Mouse (Mus musculus) monocyte, adult 59 days (primary cell): ENCODE data around the gene Ear14. TPM values are rescaled to one million over a fixed set of nuclear protein-coding genes. Genes with fewer than 3 reads are reported as not detected.

Experiments used
- total RNA-seq, 2 experiments: library from RNA; stranded (reverse); gene quantifications; one replicate each; pipeline ENCODE4 v1.2.4; 2023

Gene Ear14
- not detected for total RNA-seq

DNA sequence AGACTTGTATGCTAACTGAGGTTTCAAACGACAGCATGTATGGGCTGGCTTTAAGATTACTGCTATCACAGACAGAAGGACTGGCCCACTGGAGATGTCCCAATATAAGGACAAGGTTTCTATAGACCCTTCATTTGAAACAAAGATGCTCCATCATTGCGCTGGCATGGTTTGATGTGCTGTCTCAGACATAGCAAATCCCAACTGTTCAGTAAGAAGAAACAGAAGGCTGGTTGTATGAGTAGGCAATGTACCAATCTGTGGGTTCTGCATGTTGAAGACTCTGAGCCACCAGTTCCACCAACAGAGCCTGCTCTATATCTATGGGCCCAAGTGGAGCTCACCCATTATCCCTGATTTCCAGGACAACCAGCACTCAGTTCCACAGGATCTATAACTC lies at the start of gene Ear14:
Ear14 (plus strand) TSS at position 277 of the 400 bp plus-strand sequence.

DNA sequence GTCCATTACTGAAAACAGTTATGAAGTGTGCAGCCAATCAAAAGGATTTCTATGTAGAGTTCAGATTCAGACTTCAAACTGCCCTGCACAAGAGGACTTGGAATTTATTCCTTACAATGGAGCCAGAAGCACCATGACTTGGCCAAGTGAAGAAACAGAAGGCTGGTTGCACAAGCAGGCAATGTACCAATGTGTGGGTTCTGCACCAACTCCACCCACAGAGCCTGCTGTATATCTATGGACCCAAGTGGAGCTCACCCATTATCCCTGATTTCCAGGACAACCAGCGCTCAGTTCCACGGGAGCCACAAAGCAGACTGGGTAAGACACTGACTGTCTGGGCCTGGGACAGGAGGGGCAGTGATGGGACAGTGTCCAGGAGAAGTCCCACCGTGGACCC lies 41.2 kb upstream of the Ear14 start, which contains the start of gene Rnase2b:
Rnase2b (plus strand) TSS at position 285 of the 400 bp plus-strand sequence.

DNA sequence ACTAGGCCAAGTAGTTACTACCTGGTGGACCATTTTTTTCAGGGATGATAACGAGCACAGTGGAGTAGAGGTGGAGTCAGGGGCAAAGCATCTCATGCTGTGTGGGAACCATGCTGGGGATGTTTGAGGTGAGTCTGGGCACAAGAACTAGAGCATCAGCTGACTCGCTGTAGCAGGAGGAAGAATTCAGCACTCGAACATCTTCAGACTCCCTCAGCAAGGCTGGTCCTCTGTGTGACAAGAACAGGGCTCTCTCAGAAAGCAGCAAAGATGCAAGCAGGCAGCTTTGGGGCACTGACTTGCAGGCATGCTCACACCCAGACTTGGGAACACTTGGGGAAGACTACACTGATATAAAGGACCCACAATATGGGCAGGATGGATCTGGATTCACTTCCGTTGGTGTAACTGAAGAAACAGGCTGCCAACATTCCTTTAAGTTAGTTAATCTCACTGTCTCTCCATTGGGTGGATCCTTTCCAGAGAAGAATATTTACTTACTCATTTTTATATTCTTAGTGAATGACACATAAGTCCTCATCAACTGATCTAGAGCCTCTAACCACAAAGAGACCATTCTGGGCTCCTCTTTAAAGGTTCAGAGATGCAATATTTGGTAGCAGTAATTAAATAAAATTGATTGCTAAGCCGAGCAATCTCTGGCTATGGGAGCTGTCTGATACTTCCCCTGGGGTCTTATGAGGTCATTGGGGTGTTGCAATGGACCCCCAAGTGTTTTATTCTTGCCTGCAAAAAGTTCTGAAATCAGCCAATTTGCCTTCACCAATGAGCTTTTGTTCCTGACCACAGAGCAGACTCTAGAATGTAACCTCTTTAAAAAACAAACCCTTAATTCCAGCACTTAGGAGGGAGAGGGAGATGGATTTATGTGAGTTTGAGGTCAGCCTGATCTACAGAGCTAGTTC lies 3.8 kb upstream of the Ear14 start, which contains the start of gene Ang2:
Ang2 (minus strand) TSS at position 51 of the 926 bp plus-strand sequence.

Other genes with a start within 250 kb of the Ear14 start
- 1 to 10 TPM; 3.4 to 4.7 TPM for gene Pnp2, start 247.4 kb upstream of the Ear14 start, total RNA-seq
- gene Rnase10, start 195.6 kb upstream of the Ear14 start, total RNA-seq: not detected
- gene Rnase9, start 161.5 kb upstream of the Ear14 start, total RNA-seq: not detected
- not detected for gene Rnase11, start 153.2 kb upstream of the Ear14 start, total RNA-seq
- 1 to 10 TPM; 1.8 to 3.1 TPM for gene Rnase12, start 145.7 kb upstream of the Ear14 start, total RNA-seq
- not detected for gene Olfr750, start 129.0 kb upstream of the Ear14 start, total RNA-seq
- gene Rnase4, start 112.3 kb upstream of the Ear14 start, total RNA-seq: 10 to 100 TPM; 19.2 to 20.8 TPM
- 1 to 10 TPM; 8.5 to 9.2 TPM for gene Ang, start 112.2 kb upstream of the Ear14 start, total RNA-seq
- not detected for gene Eddm3b, start 89.0 kb upstream of the Ear14 start, total RNA-seq
- gene Rnase6, start 79.5 kb upstream of the Ear14 start, total RNA-seq: 100 to 1,000 TPM; 121 to 138 TPM
- gene Rnase1, start 56.6 kb upstream of the Ear14 start, total RNA-seq: under 1 TPM; 0.50 to 0.73 TPM
- 1 to 10 TPM; 1.2 to 1.4 TPM for gene Rnase2b, start 41.1 kb upstream of the Ear14 start, total RNA-seq
- not detected for gene Ang2, start 4.2 kb upstream of the Ear14 start, total RNA-seq
- 10 to 100 TPM; 33.8 to 34.0 TPM for gene Rnase2a, start 52.7 kb downstream of the Ear14 start, total RNA-seq
- not detected for gene Gm7247, start 158.4 kb downstream of the Ear14 start, total RNA-seq
- gene Vmn2r88, start 207.4 kb downstream of the Ear14 start, total RNA-seq: not detected
- gene Vmn2r89, start 248.5 kb downstream of the Ear14 start, total RNA-seq: not detected